Mouse (Mus musculus): ENCODE data around the gene Stk24. TPM values are rescaled to one million over a fixed set of nuclear protein-coding genes. Genes with fewer than 3 reads are reported as not detected.

The Stk24 gene
- polyA plus RNA-seq (2015; fragmentation: Nextera tagmentation; extraction: Ambion mirVana) = 42.8 and 43.1 TPM in 2 replicates

GRCm38 (mm10) chr14:121379827-121380145 lies at the start of gene Stk24:
Gene Stk24, minus strand, starts transcription at chr14:121380011.

Other genes with a start within 250 kb of the Stk24 start
- gene Slc15a1, start 125.2 kb upstream of the Stk24 start, polyA plus RNA-seq (2015; fragmentation: Nextera tagmentation; extraction: Ambion mirVana) = not detected in 2 replicates